Mouse (Mus musculus): ENCODE measurements around the gene Clec4n. TPM values are rescaled to one million over a fixed set of nuclear protein-coding genes. Genes with fewer than 3 reads are reported as not detected.
"Not testable (repeated sequence)": the region's sequence is repeated elsewhere in the genome, so short reads cannot be mapped to it uniquely, and the experiment has no call there.

The Clec4n gene
- not detected for total RNA-seq (2021)
- long read RNA-seq, experiment 1, partial matches to known transcripts: 0 of 1 reads
- long read RNA-seq, experiment 1, other reads (novel, unspliced or antisense): 1 of 1 reads
- long read RNA-seq, experiment 2: 0 reads

GRCm38 (mm10) chr6:123229644-123230043 is at the start of gene Clec4n:
Clec4n (plus strand) TSS chr6:123229843.
- no peak for DNase-seq
- intact Hi-C loops (cut with DNase I): no loop called here

- intact Hi-C loops (cut with DNase I); DNase-seq: not testable (repeated sequence)
These were observed 44.8 kb upstream of the Clec4n start for GRCm38 (mm10) chr6:123184862-123185261.

GRCm38 (mm10) chr6:123207187-123208076 is 22.2 kb upstream of the Clec4n start:
- intact Hi-C loops (cut with DNase I): no loop called here

DNA sequence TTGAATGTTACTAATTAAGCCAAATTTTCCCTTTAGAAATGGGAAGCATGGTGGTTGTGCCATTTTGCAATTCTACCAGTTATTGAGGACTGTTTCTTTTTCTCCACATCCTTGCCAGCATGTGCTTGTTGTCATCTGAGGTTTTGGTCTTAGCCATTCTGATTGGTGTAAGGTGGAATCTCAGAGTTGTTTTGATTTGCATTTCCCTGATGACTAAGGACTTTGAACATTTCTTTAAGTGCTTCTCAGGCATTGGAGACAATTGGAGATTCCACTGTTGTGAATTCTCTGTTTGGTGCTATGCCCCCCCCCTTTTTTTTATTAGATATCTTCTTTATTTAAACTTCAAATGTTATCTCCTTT is 21.6 kb upstream of the Clec4n start:
- DNase-seq; intact Hi-C loops (cut with DNase I): not testable (repeated sequence)

More at GRCm38 (mm10) chr6:123207187-123208076, 22.2 kb upstream of the Clec4n start:
- DNase-seq: no peak

- intact Hi-C loops (cut with DNase I): no loop called here
- DNase-seq: no peak
These were observed 17.9 kb upstream of the Clec4n start for GRCm38 (mm10) chr6:123211726-123212125.

DNA sequence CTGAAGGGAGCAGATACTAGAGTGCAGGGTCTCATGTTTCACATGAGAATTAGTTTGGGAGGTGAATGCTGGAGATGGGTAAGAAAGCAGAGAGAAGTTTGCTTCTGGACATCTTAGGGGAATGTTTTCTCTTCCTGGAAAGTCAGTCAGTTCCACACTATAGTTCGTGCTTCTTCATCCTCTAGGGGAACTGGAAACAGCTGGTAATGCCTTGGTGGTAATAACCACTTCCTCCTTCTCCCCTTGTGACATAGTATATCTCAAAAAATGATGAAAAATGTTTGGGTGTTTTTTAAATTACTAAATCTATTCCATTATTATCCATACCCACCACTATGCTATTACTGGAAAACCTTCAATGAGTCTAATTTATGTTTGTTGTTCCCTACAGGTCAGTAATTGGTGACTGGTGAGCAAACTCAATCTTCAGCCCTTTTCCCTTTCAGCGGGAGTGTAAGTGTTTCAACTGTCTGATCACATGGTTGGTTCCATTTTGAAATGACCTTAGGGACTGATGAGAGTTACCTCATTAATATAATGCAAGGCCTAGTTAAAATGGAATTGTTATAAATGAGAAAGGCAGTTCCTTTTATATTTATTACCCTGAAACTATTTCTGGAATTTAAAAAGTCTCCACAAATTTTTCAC is 2.0 kb upstream of the Clec4n start:
- intact Hi-C loops (cut with DNase I): no loop called here
- no peak for DNase-seq

DNA sequence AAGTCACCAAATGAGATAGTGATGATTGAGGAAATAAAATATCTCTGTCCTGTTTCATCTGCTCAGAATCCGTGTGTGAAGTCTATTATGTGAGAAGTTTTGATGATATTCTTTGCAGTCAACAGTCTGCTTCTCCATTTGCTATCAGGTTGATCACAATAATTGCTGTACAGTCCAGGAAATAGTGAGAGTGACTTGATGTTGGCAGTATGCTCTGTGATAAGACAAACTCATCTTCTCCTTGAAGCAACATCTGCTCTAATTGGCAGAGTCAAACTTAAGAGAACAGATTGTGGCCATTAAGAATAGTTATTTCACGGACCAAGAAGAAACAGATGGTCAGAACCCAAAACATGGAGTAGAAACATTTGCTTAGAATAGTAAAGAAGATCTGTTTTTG is 1.5 kb downstream of the Clec4n start:
- intact Hi-C loops (cut with DNase I): no loop called here
- no peak for DNase-seq

DNA sequence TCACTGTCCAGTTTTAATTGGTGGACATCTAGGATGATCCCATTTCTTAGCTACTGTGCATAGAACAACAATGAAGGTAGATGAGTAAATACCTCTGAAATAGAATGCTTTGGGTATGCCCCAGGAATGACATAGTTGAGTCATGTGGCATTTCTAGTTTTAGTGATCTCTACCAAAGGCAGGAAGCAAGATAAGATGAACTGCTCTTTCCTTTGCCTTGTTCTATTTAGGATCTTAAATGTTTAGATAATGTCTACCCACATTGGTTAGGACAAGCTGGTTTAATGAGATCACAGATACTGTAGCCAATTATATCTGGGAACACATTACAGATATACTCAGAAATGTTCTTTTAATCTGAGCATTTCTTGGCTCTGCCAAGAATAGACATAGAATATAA is 7.9 kb downstream of the Clec4n start:
- intact Hi-C loops (cut with DNase I): no loop called here
- DNase-seq: no peak

DNA sequence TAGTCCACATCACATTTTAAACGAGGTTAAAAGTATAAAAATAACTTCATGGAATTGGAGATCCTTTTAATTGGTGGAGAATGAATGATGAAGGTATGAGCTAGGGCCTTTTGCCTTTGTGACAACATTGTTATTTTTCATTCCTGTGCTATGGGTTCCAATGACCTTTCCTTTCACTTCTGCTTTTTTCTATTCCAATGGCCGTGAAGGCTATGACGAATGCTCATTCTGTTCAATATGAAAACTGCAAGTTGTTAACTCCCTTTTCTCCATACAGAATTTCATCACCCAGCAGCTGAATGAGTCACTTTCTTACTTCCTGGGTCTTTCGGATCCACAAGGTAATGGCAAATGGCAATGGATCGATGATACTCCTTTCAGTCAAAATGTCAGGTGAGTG is 14.6 kb downstream of the Clec4n start:
- DNase-seq: no peak
- intact Hi-C loops (cut with DNase I): no loop called here

DNA sequence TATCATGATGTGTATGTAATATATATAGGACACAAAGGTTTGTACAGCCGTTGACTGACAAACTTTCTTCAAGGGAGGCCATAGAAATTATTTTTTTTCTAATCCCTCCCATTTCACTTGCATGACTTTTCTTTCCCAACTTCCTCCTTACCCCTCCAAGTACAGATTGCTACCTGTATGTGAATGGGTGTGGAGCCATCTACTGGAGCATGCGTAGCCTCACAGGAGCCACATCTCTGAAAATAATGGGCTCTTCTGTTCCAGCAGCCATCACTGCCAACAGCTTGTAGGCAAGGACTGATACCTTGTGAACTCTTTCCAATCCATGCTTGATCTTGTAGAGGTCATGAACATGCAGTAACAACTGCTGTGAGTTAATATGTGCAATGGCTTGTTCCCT is 19.2 kb downstream of the Clec4n start:
- intact Hi-C loops (cut with DNase I); DNase-seq: not testable (repeated sequence)

- intact Hi-C loops (cut with DNase I): no loop called here
- DNase-seq: no peak
These were observed 23.1 kb downstream of the Clec4n start for GRCm38 (mm10) chr6:123252735-123253134.

GRCm38 (mm10) chr6:123258946-123259345 is 29.3 kb downstream of the Clec4n start:
- intact Hi-C loops (cut with DNase I): no loop called here

GRCm38 (mm10) chr6:123259889-123260603 is 30.4 kb downstream of the Clec4n start:
- no peak for DNase-seq
- intact Hi-C loops (cut with DNase I): no loop called here

More at GRCm38 (mm10) chr6:123258946-123259345, 29.3 kb downstream of the Clec4n start:
- DNase-seq: no peak

- no peak for DNase-seq
- intact Hi-C loops (cut with DNase I): no loop called here
These were observed 31.2 kb downstream of the Clec4n start for GRCm38 (mm10) chr6:123260868-123261267.

- intact Hi-C loops (cut with DNase I): no loop called here
- no peak for DNase-seq
These were observed 32.0 kb downstream of the Clec4n start, which contains the start of gene Clec4d for GRCm38 (mm10) chr6:123261555-123262161. Clec4d (plus strand) TSS chr6:123262111.

DNA sequence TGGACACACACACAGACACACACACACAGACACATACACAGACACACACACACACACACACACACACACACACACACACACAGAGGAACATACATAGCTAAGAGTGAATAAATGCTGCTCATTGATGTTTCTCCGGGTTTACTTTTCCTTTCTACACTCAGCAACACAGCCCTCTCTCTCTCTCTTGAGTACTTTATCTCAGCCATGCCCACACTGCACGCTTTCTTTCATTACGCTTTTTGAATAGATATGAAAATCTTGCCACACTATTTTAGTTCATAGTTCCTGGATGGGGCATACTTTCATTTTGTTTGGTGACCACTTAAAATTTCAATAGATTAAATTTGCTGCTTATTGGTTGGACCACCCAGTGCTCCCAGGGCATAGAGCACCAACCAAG is 34.6 kb downstream of the Clec4n start:
- DNase-seq: no peak
- intact Hi-C loops (cut with DNase I): no loop called here

DNA sequence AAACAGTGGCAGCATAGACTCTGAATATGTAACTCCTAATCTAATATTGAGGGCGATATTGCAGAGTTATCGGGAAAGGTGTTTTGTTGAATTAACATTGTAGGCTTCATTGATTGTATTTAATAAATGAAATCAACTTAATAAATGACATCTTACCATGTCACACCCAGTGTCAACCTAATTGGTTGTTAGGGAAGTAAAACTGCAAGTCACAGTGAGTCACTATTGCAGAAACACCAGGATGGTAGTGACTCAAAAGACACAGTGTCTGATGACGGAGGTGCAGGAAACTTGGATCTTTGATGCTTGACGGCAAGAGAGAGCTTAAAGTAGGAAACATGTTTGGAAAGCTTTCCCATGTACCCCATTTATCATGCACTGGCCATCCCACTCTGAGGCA is 36.2 kb downstream of the Clec4n start:
- intact Hi-C loops (cut with DNase I): no loop called here
- no peak for DNase-seq

DNA sequence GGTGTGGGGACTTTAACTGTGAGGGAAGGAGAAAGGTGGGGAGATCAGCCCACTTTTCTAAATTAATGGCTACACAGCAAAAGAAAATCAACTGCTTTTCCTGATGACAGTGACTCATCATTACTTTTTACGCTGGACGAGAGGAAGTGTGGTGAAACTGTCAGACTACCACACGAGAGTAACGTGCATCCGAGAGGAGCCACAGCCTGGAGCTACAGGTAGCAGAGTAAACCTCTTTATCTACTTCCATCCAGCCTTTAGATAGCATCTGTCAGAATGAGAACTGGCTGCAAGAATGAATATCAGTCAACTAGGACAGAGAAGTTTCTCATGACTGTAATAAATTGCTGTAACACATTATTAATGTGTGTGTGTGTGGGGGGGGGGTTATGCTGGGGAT is 37.3 kb downstream of the Clec4n start:
- intact Hi-C loops (cut with DNase I): no loop called here
- no peak for DNase-seq

GRCm38 (mm10) chr6:123279443-123279842 is 49.8 kb downstream of the Clec4n start:
- intact Hi-C loops (cut with DNase I): no loop called here
- no peak for DNase-seq

DNA sequence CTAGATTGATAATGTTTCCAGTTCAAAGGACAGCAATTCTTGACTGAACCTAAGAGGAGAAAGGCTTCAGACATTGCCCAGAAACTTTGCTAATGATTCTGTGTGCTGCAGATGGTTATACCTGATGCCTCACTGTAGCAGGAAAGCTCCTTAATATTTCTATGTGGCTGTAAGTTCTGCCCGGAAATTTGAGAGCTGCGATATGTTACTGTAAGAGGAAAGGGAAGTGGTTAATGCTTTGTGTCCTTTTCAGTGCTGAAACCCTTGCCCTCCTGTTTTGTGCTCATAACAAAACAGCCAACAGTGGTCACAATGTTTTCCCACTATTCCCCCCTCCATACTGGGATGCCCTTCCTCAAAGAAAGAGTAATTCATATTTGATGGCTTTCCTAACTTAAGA is 56.7 kb downstream of the Clec4n start:
- intact Hi-C loops (cut with DNase I): no loop called here
- DNase-seq: no peak

DNA sequence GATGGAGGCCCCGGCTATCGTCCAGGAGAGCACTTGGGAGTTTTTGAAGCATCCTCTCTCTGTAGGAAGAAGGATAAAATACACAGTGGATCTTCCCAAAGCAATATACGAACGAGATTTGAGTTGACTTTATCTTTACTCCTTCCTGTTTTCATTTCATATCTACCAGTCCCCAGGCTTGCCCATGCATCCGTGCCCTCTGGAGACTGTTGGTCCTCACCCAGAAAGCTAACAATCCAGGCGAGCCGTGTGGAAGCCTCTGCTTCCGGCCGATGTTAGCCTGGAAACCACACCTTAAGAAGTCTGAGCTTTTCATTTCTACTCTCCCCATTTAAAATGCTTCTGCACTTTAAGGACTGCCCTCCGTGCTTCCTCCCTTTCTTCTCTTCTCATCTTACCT is 59.3 kb downstream of the Clec4n start:
- no peak for DNase-seq
- intact Hi-C loops (cut with DNase I): no loop called here

All from gastrocnemius, postnatal 36 days (tissue).